Mouse (Mus musculus) C2C12 (cell line): Measurements from ENCODE around the gene Atg4a-ps. TPM values are rescaled to one million over a fixed set of nuclear protein-coding genes. Genes with fewer than 3 reads are reported as not detected.

ENCODE experiments used
- H3K27me3 ChIP-seq: one replicate; pipeline ENCODE4 v1.6.1; 2011; ENCODE audit not compliant: control insufficient read depth, insufficient read depth, insufficient read length
- H3K36me3 ChIP-seq: one replicate; pipeline ENCODE4 v1.6.1; 2011; ENCODE audit not compliant: control insufficient read depth, insufficient read depth
- H3K4me3 ChIP-seq: one replicate; pipeline ENCODE4 v1.5.1; 2011; ENCODE audit warnings: mild to moderate bottlenecking, control low read depth; ENCODE audit not compliant: poor library complexity, insufficient read depth, severe bottlenecking
- H3K79me2 ChIP-seq: one replicate; pipeline ENCODE4 v1.6.1; 2011; ENCODE audit not compliant: control insufficient read depth, insufficient read depth
- H3K79me3 ChIP-seq: one replicate; pipeline ENCODE4 v1.6.1; 2011; ENCODE audit warnings: low read depth, control low read depth
- H3ac ChIP-seq: one replicate; pipeline ENCODE3; 2011; ENCODE audit warnings: low read depth; ENCODE audit not compliant: control insufficient read depth, insufficient read length
- CEBPB ChIP-seq: IDR thresholded peaks from one replicate; pipeline ENCODE4 v1.6.1; 2011; ENCODE audit warnings: low read depth, mild to moderate bottlenecking, control low read depth, moderate library complexity
- CTCF ChIP-seq: IDR thresholded peaks from one replicate; pipeline ENCODE4 v1.5.1; 2011; ENCODE audit not compliant: control insufficient read depth, insufficient read depth, insufficient read length
- FOSL1 ChIP-seq: IDR thresholded peaks from one replicate; pipeline ENCODE4 v1.8.0; 2011; ENCODE audit warnings: mild to moderate bottlenecking, low read length; ENCODE audit not compliant: poor library complexity, insufficient read depth, severe bottlenecking
- MAX ChIP-seq: IDR thresholded peaks from one replicate; pipeline ENCODE4 v1.6.1; 2011; ENCODE audit warnings: mild to moderate bottlenecking, control low read depth
- MYOD1 ChIP-seq: IDR thresholded peaks from one replicate; pipeline ENCODE4 v1.6.1; 2011; ENCODE audit warnings: low read depth; ENCODE audit not compliant: control insufficient read depth, insufficient read length
- MYOG ChIP-seq: IDR thresholded peaks from one replicate; pipeline ENCODE4 v1.6.1; 2011; ENCODE audit not compliant: control insufficient read depth, insufficient read length; ENCODE audit errors: extremely low read depth
- USF1 ChIP-seq: IDR thresholded peaks from one replicate; pipeline ENCODE4 v1.6.1; 2011; ENCODE audit warnings: low read depth, mild to moderate bottlenecking, control low read depth, moderate library complexity
- polyA plus RNA-seq: library from polyadenylated mRNA; unstranded; fragments of >200 nt; fragmentation: generic; extraction: Trizol; gene quantifications from one replicate; pipeline ENCODE4 v1.2.1, GENCODE M21; 2012; ENCODE audit warnings: missing spikeins

Gene Atg4a-ps
- polyA plus RNA-seq, 1 experiment = 0.04 TPM

GRCm38 (mm10) chr3:103660012-103660411 lies 14.1 kb upstream of the Atg4a-ps start:
- Histone ChIP-seq H3K79me3 (no peaks in the 10 kb centered on the region), H3K4me3 (no peak overlapping the region), H3K36me3 (no peaks in the 10 kb centered on the region), H3ac (no peak overlapping the region), H3K79me2 (no peaks in the 10 kb centered on the region), H3K27me3 (no peaks in the 10 kb centered on the region)
- TF ChIP-seq MAX (no peak), USF1 (no peak), MYOD1 (no peak), MYOG (no peak), CTCF (no peak), CEBPB (no peak), FOSL1 (no peak)

GRCm38 (mm10) chr3:103650406-103650805 lies 4.5 kb upstream of the Atg4a-ps start:
- H3K79me3 ChIP-seq = no peaks in the 10 kb centered on the region
- H3K4me3 ChIP-seq = no peak overlapping the region
- no peaks in the 10 kb centered on the region for H3K79me2 ChIP-seq
- no peaks in the 10 kb centered on the region for H3K36me3 ChIP-seq
- no peak overlapping the region for H3ac ChIP-seq
- H3K27me3 ChIP-seq = no peaks in the 10 kb centered on the region
- TF ChIP-seq CEBPB (no peak), MYOD1 (no peak), USF1 (no peak), MYOG (no peak), FOSL1 (no peak), CTCF (no peak), MAX (no peak)

- H3ac ChIP-seq = no peak overlapping the region
- H3K79me2 ChIP-seq = no peaks in the 10 kb centered on the region
- no peaks in the 10 kb centered on the region for H3K79me3 ChIP-seq
- no peak overlapping the region for H3K4me3 ChIP-seq
- no peak for TF ChIP-seq USF1
- H3K27me3 ChIP-seq = no peaks in the 10 kb centered on the region
- H3K36me3 ChIP-seq = no peaks in the 10 kb centered on the region
Observed at GRCm38 (mm10) chr3:103649716-103650115, 3.8 kb upstream of the Atg4a-ps start.

GRCm38 (mm10) chr3:103648486-103648885 lies 2.6 kb upstream of the Atg4a-ps start:
- no peaks in the 10 kb centered on the region for H3K36me3 ChIP-seq
- H3K4me3 ChIP-seq = no peak overlapping the region
- H3K79me2 ChIP-seq = no peaks in the 10 kb centered on the region
- no peak for TF ChIP-seq FOSL1
- TF ChIP-seq USF1 = no peak
- TF ChIP-seq CEBPB = no peak
- no peak for TF ChIP-seq MYOG
- TF ChIP-seq CTCF = no peak
- no peak for TF ChIP-seq MYOD1
- no peak for TF ChIP-seq MAX
- H3K79me3 ChIP-seq = no peaks in the 10 kb centered on the region
- no peaks in the 10 kb centered on the region for H3K27me3 ChIP-seq
- H3ac ChIP-seq = no peak overlapping the region

DNA sequence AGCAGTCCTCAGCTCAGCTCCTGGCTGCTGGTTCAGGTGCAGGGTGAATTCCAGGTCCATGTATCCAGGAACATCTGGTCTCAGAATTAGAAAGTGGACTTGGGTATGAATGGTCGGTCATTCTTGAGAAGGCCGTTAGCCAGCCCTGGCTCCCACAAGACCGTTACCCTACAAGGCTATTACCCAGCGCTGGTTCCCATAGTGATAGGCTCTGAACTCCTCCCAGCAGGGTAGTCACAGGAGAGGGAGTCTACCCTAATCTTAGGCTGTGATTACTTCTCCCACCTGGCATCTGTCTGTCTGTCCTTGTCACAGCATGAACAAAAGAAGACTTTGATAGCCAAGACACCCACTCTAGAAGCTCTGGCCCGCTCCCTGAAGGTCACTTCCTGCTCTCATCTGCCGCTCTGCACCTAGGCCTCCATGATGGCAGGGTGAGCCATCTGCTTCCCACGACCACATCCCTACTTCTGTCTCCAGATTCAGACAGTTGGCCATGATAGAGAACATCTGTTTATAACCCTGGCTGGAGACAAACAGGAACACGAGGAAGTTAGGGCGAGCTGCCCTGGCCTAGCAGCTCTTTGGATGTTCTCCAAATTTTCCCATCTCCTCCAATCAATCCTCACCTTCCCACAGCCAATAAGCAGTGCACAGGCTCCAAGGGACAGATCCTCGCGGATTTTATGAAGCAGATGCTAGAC lies 1.4 kb upstream of the Atg4a-ps start:
- Histone ChIP-seq H3ac (no peak overlapping the region), H3K79me2 (no peaks in the 10 kb centered on the region), H3K27me3 (no peaks in the 10 kb centered on the region), H3K36me3 (no peaks in the 10 kb centered on the region), H3K79me3 (no peaks in the 10 kb centered on the region), H3K4me3 (no peak overlapping the region)
- no peak for TF ChIP-seq MYOG
- no peak for TF ChIP-seq MYOD1
- TF ChIP-seq CTCF = no peak
- no peak for TF ChIP-seq USF1
- no peak for TF ChIP-seq CEBPB
- no peak for TF ChIP-seq MAX
- TF ChIP-seq FOSL1 = no peak

DNA sequence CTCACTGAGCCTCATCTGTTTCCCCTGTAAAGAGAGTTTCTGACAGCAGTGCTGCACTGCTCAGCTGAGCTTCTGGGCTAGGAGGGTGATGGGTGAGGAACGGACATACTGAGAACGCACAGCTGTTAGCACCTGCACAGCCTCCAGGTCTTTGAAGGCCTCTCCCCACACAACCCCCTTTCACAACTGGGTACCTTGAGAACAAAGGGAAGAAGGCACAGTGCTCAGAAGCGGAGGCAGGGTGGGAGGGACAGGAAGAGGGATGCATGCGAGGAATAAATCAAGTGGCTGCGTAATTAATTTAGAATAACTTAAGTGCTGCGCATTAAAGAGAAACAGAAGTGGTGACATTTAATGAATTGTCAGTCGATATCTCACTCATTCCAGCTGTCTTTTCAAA lies 4.6 kb downstream of the Atg4a-ps start:
- H3K4me3 ChIP-seq = no peak overlapping the region
- no peaks in the 10 kb centered on the region for H3K79me2 ChIP-seq
- TF ChIP-seq MYOD1 (no peak), CTCF (no peak), MYOG (no peak), CEBPB (no peak), USF1 (no peak), FOSL1 (no peak), MAX (no peak)
- H3K36me3 ChIP-seq = no peaks in the 10 kb centered on the region
- H3K27me3 ChIP-seq = no peaks in the 10 kb centered on the region
- no peak overlapping the region for H3ac ChIP-seq
- no peaks in the 10 kb centered on the region for H3K79me3 ChIP-seq
